ENCODE assay signal across 10 mouse cellular contexts in genomic region chr19:33268044-33268443, GRCm38 (mm10).
DNase-seq lines count a peak whose midpoint lies in the region; ATAC-seq and TF ChIP-seq lines count a peak whose summit lies in the region.
"Had no signal": no experiment of that assay in that cellular context is flagged by ENCODE, and none has a peak within 500 bp of the region (broad histone marks: within the 10 kb centered on the region; RNA-seq: fewer than 3 reads in every experiment).

No protein-coding gene starts in this region.

- peaks cover 20% of the 10 kb centered on the region for H3K27me3 ChIP-seq in Patski
- no peaks in the 10 kb centered on the region for H3K27me3 ChIP-seq in testis, adult 2 months (ENCODE audit: control insufficient read depth, insufficient read depth, low read length)
- H3K27me3 ChIP-seq in midbrain, embryonic 13.5 days = no peaks in the 10 kb centered on the region
- H3K27me3 ChIP-seq: liver, embryonic 15.5 days had no signal

- TF ChIP-seq POLR2A in testis, adult 2 months (IDR thresholded peaks at IDR 0.05; ENCODE audit: control insufficient read depth, low read depth, low read length) = no peak

- CTCF ChIA-PET in Patski (lab: Charles Lee) = no interaction called here

- DNase-seq in layer of hippocampus, adult 2 months (ENCODE audit: low spot score in 2 of 2) = no peak
- DNase-seq in layer of hippocampus, adult 9-10 months (ENCODE audit: low spot score) = no peak
- DNase-seq in Patski (ENCODE audit: low read depth, low spot score) = no peak
- DNase-seq in urinary bladder, postnatal 36 days (ENCODE audit: low spot score in 2 of 2) = no peak
- no peak for DNase-seq in urinary bladder, adult 18-20 months (ENCODE audit: low spot score in 2 of 2)

- no peak overlapping the region for H3K27ac ChIP-seq in layer of hippocampus, adult 2 months
- H3K27ac ChIP-seq in testis, adult 2 months (ENCODE audit: control insufficient read depth, insufficient read depth, low read depth, low read length) = no peak overlapping the region
- H3K27ac ChIP-seq in midbrain, embryonic 13.5 days = no peak overlapping the region
- H3K27ac ChIP-seq: liver, embryonic 15.5 days had no signal

- no peak overlapping the region for H3K9ac ChIP-seq in midbrain, embryonic 13.5 days (replicated peaks)
- H3K9ac ChIP-seq: liver, embryonic 15.5 days had no signal

- H3K4me2 ChIP-seq in midbrain, embryonic 13.5 days (replicated peaks) = no peak overlapping the region
- H3K4me2 ChIP-seq: liver, embryonic 15.5 days had no signal

- TF ChIP-seq CTCF in layer of hippocampus, adult 2 months (conservative IDR thresholded peaks at IDR 0.05) = peak; percentile 66
- peak; percentile 60 for TF ChIP-seq CTCF in Patski (IDR thresholded peaks at IDR 0.05)
- TF ChIP-seq CTCF in testis, adult 2 months (IDR thresholded peaks at IDR 0.05; ENCODE audit: control insufficient read depth, insufficient read depth, insufficient replicate concordance, low read depth, low read length) = peak; percentile 86; the same call in 1 of the 2 replicates

- no peaks in the 10 kb centered on the region for H3K36me3 ChIP-seq in testis, adult 2 months (ENCODE audit: control insufficient read depth, insufficient read depth, low read length)
- H3K36me3 ChIP-seq in midbrain, embryonic 13.5 days = no peaks in the 10 kb centered on the region
- H3K36me3 ChIP-seq: liver, embryonic 15.5 days had no signal

- H3K4me3 ChIP-seq in layer of hippocampus, adult 2 months = no peak overlapping the region
- no peak overlapping the region for H3K4me3 ChIP-seq in testis, adult 2 months (ENCODE audit: control insufficient read depth, low read depth, low read length)
- H3K4me3 ChIP-seq in midbrain, embryonic 13.5 days (replicated peaks) = no peak overlapping the region
- H3K4me3 ChIP-seq: erythroblast, embryonic 14.5 days; liver, embryonic 15.5 days had no signal

- H3K4me1 ChIP-seq in testis, adult 2 months (ENCODE audit: control insufficient read depth, insufficient read depth, low read length) = no peaks in the 10 kb centered on the region
- no peaks in the 10 kb centered on the region for H3K4me1 ChIP-seq in midbrain, embryonic 13.5 days (replicated peaks)
- H3K4me1 ChIP-seq: liver, embryonic 15.5 days had no signal

- no peak for ATAC-seq in Patski
- ATAC-seq in granulocyte monocyte progenitor cell, adult 5-6 weeks (replicated peaks; ENCODE audit: poor library complexity, severe bottlenecking) = peak; percentile 42
- ATAC-seq in midbrain, embryonic 13.5 days = no peak

- H3K9me3 ChIP-seq in midbrain, embryonic 13.5 days = no peaks in the 10 kb centered on the region
- H3K9me3 ChIP-seq: liver, embryonic 15.5 days had no signal

- POLR2A ChIA-PET in Patski (lab: Charles Lee) = no interaction called here

- in situ Hi-C loops in Patski (cut with MboI; ENCODE audit: low pct_unique_long_range_greater_than_20kb) = no loop called here

- 80% methylated on average over 14 of the region's 14 CpGs for WGBS in midbrain, embryonic 13.5 days
